Mouse (Mus musculus): ENCODE measurements at regions not wholly inside any gene's neighbourhood (a gene's known extent, or its start where the extent isn't known, plus 50 kb on each side); places are given as distances from the start of the nearest gene placed in this dataset.
A peak's percentile ranks its signal among the peaks of the same experiment; 100 is the strongest.

GRCm38 (mm10) chr5:55276265-55276837 lies 1278.1 kb downstream of the Stim2 start:
- intact Hi-C loops (cut with DNase I) = no loop called here
- DNase-seq (ENCODE audit: low spot score in 2 of 2) = no peak

- intact Hi-C loops (cut with DNase I) = no loop called here
Observed at GRCm38 (mm10) chr5:55293301-55293700, 1295.0 kb downstream of the Stim2 start.

GRCm38 (mm10) chr5:55293978-55294377 lies 1295.7 kb downstream of the Stim2 start:
- DNase-seq (ENCODE audit: low spot score in 2 of 2) = peak in 1 of 2 experiments; percentile 16
- intact Hi-C loops (cut with DNase I) = no loop called here

More at GRCm38 (mm10) chr5:55293301-55293700, 1295.0 kb downstream of the Stim2 start:
- peak; percentile 5 to 53 for DNase-seq (ENCODE audit: low spot score in 2 of 2)

GRCm38 (mm10) chr5:55294781-55295180 lies 1296.5 kb downstream of the Stim2 start:
- DNase-seq (ENCODE audit: low spot score in 2 of 2) = peak in 1 of 2 experiments; percentile 3
- intact Hi-C loops (cut with DNase I) = no loop called here

GRCm38 (mm10) chr5:55301538-55301937 lies 1303.2 kb downstream of the Stim2 start:
- DNase-seq (ENCODE audit: low spot score in 2 of 2) = no peak
- intact Hi-C loops (cut with DNase I) = no loop called here

- intact Hi-C loops (cut with DNase I) = no loop called here
- peak in 1 of 2 experiments; percentile 42 for DNase-seq (ENCODE audit: low spot score in 2 of 2)
Observed at GRCm38 (mm10) chr5:55345968-55346367, 1347.7 kb downstream of the Stim2 start.

- peak in 1 of 2 experiments; percentile 72 for DNase-seq (ENCODE audit: low spot score in 2 of 2)
- intact Hi-C loops (cut with DNase I) = no loop called here
Observed at GRCm38 (mm10) chr5:55355483-55355882, 1357.2 kb downstream of the Stim2 start.

- intact Hi-C loops (cut with DNase I) = no loop called here
- peak in 1 of 2 experiments; percentile 38 for DNase-seq (ENCODE audit: low spot score in 2 of 2)
Observed at GRCm38 (mm10) chr5:55374295-55374694, 1376.0 kb downstream of the Stim2 start.

- no peak for DNase-seq (ENCODE audit: low spot score in 2 of 2)
- intact Hi-C loops (cut with DNase I) = no loop called here
Observed at GRCm38 (mm10) chr5:55390846-55391245, 1392.5 kb downstream of the Stim2 start.

- no peak for DNase-seq (ENCODE audit: low spot score in 2 of 2)
- intact Hi-C loops (cut with DNase I) = no loop called here
Observed at GRCm38 (mm10) chr5:55395986-55396385, 1397.7 kb downstream of the Stim2 start.

GRCm38 (mm10) chr5:55416146-55416545 lies 1417.8 kb downstream of the Stim2 start:
- intact Hi-C loops (cut with DNase I) = loop anchor here (1.0 to 10.0 kb wide), 2 partner anchors 469 to 1175 kb away; no protein-coding TSS in a partner anchor
- peak; percentile 30 to 90 for DNase-seq (ENCODE audit: low spot score in 2 of 2)

GRCm38 (mm10) chr5:55439158-55439557 lies 1440.9 kb downstream of the Stim2 start:
- DNase-seq (ENCODE audit: low spot score in 2 of 2) = no peak
- intact Hi-C loops (cut with DNase I) = no loop called here

GRCm38 (mm10) chr5:55449064-55449463 lies 1450.8 kb downstream of the Stim2 start:
- intact Hi-C loops (cut with DNase I) = no loop called here
- DNase-seq (ENCODE audit: low spot score in 2 of 2) = peak in 1 of 2 experiments; percentile 78

All from left cerebral cortex, postnatal 25 days (tissue).